14 mouse cellular contexts compared by ENCODE assay signal in genomic region chr15:11981501-11981900, GRCm38 (mm10). TPM values are rescaled to one million over a fixed set of nuclear protein-coding genes. Genes with fewer than 3 reads are reported as not detected.
DNase-seq lines count a peak whose midpoint lies in the region; ATAC-seq lines count a peak whose summit lies in the region.
"Had no signal": no experiment of that assay in that cellular context is flagged by ENCODE, and none has a peak within 500 bp of the region (broad histone marks: within the 10 kb centered on the region; RNA-seq: fewer than 3 reads in every experiment).

No protein-coding gene starts in this region.

- ATAC-seq in activated CD4-positive, CD25-positive, alpha-beta regulatory T cell, adult 4 months = no peak
- ATAC-seq: forebrain, postnatal 0 days; intestine, embryonic 15.5 days had no signal

- DNase-seq in cerebellum, adult 8-10 months = peak; percentile 19
- no peak for DNase-seq in cerebellum, postnatal 14 days
- peak; percentile 53 for DNase-seq in layer of hippocampus, adult 11-12 months (ENCODE audit: low spot score)
- no peak for DNase-seq in layer of hippocampus, postnatal 10 days (ENCODE audit: low spot score in 2 of 2)
- peak; percentile 62 to 69 for DNase-seq in right cerebral cortex, adult 2 months (ENCODE audit: low spot score in 2 of 2)
- DNase-seq in right cerebral cortex, postnatal 14 days = no peak
- DNase-seq in spleen, postnatal 4 days (ENCODE audit: low spot score in 2 of 2) = no peak
- DNase-seq: adrenal gland, postnatal 36 days; forebrain, postnatal 0 days; heart, adult 18-20 months; lung, postnatal 10 days; thymus, postnatal 36 days had no signal

RNA-seq across cellular contexts. Expression of gene Sub1, which starts 15.3 kb away (rescaled TPM):
- 100 to 1,000 TPM; 338 to 348 TPM for total RNA-seq in layer of hippocampus, postnatal 10 days (2021)
- 1,000 to 10,000 TPM in 1 of 2 experiments, 100 to 1,000 TPM in 1; 878 to 1,002 TPM for polyA plus RNA-seq in activated CD4-positive, CD25-positive, alpha-beta regulatory T cell, adult 4 months (2017; shearing (Covaris generic))

Comparison
In these comparisons a context has a peak if more than half of its experiments do, and no peak if none do; other contexts are left out.
1. DNase-seq: peak in cerebellum, adult 8-10 months (single experiment), layer of hippocampus, adult 11-12 months (single experiment) and right cerebral cortex, adult 2 months (2 of 2); none in cerebellum, postnatal 14 days (0 of 2), layer of hippocampus, postnatal 10 days (0 of 2), right cerebral cortex, postnatal 14 days (single experiment) and spleen, postnatal 4 days (0 of 2).